Mouse (Mus musculus): Measurements from ENCODE around the gene Grasp. TPM values are rescaled to one million over a fixed set of nuclear protein-coding genes. Genes with fewer than 3 reads are reported as not detected.

Grasp gene
- polyA plus RNA-seq, 1 experiment from 2014 or later, result 0.95 TPM

Small RNA genes within 50 kb of the gene (microRNA-seq; reads per million reads assigned to microRNA genes)
- 1.2 reads per million for gene Mir6962

Other genes starting within 250 kb of the Grasp start
- gene Gm47841, start 176.8 kb upstream of the Grasp start, polyA plus RNA-seq (2015; fragmentation: Nextera tagmentation; extraction: Ambion mirVana), result not detected in 2 replicates
- gene Fignl2, start 145.6 kb upstream of the Grasp start, polyA plus RNA-seq (2015; fragmentation: Nextera tagmentation; extraction: Ambion mirVana), result 0.04 TPM in 1 of 2 replicates, not detected in the other
- not detected in 2 replicates for gene Ankrd33, start 108.4 kb upstream of the Grasp start, polyA plus RNA-seq (2015; fragmentation: Nextera tagmentation; extraction: Ambion mirVana)
- gene Acvrl1, start 95.7 kb upstream of the Grasp start, polyA plus RNA-seq (2015; fragmentation: Nextera tagmentation; extraction: Ambion mirVana), result 8.0 and 10.6 TPM in 2 replicates
- 22.1 and 24.5 TPM in 2 replicates for gene Acvr1b, start 50.1 kb upstream of the Grasp start, polyA plus RNA-seq (2015; fragmentation: Nextera tagmentation; extraction: Ambion mirVana)
- gene Nr4a1, start 30.1 kb downstream of the Grasp start, polyA plus RNA-seq (2015; fragmentation: Nextera tagmentation; extraction: Ambion mirVana), result 5.0 and 6.4 TPM in 2 replicates
- gene Atg101, start 60.1 kb downstream of the Grasp start, polyA plus RNA-seq (2015; fragmentation: Nextera tagmentation; extraction: Ambion mirVana), result 74.8 and 79.8 TPM in 2 replicates
- 0.19 and 0.26 TPM in 2 replicates for gene 6030408B16Rik, start 69.0 kb downstream of the Grasp start, polyA plus RNA-seq (2015; fragmentation: Nextera tagmentation; extraction: Ambion mirVana)
- 0.10 TPM in 2 replicates for gene Krt80, start 146.0 kb downstream of the Grasp start, polyA plus RNA-seq (2015; fragmentation: Nextera tagmentation; extraction: Ambion mirVana)
- 0.34 and 1.1 TPM in 2 replicates for gene Krt7, start 186.9 kb downstream of the Grasp start, polyA plus RNA-seq (2015; fragmentation: Nextera tagmentation; extraction: Ambion mirVana)
- gene Krt87, start 214.6 kb downstream of the Grasp start, polyA plus RNA-seq (2015; fragmentation: Nextera tagmentation; extraction: Ambion mirVana), result 0.35 and 0.70 TPM in 2 replicates
- gene Krt88, start 223.6 kb downstream of the Grasp start, polyA plus RNA-seq (2015; fragmentation: Nextera tagmentation; extraction: Ambion mirVana), result not detected in 2 replicates
- gene Krt81, start 239.6 kb downstream of the Grasp start, polyA plus RNA-seq (2015; fragmentation: Nextera tagmentation; extraction: Ambion mirVana), result 0.28 TPM in 1 of 2 replicates, not detected in the other
- gene Krt86, start 249.3 kb downstream of the Grasp start, polyA plus RNA-seq (2015; fragmentation: Nextera tagmentation; extraction: Ambion mirVana), result 0.10 TPM in 1 of 2 replicates, not detected in the other